In genomic region chr14:116632181-116632580, GRCm38 (mm10) we compare ENCODE assay signal across 15 mouse cellular contexts.
DNase-seq lines count a peak whose midpoint lies in the region; ATAC-seq and TF ChIP-seq lines count a peak whose summit lies in the region.
"Had no signal": no experiment of that assay in that cellular context is flagged by ENCODE, and none has a peak within 500 bp of the region (broad histone marks: within the 10 kb centered on the region; RNA-seq: fewer than 3 reads in every experiment).

No protein-coding gene starts in this region.

- DNase-seq in adrenal gland, postnatal 10 days = peak; percentile 11
- no peak for DNase-seq in adrenal gland, adult 18-20 months (ENCODE audit: low spot score in 2 of 2)
- DNase-seq in lung, embryonic 14.5 days = peak; percentile 76
- no peak for DNase-seq in lung, adult 2 months
- peak; percentile 26 to 41 for DNase-seq in left cerebral cortex, postnatal 10 days (ENCODE audit: extremely low spot score in 1 of 2, low spot score in 2 of 2)
- peak; percentile 44 for DNase-seq in testis, postnatal 10 days (ENCODE audit: low spot score)
- DNase-seq in hindbrain, postnatal 0 days (ENCODE audit: low spot score) = no peak
- DNase-seq in cerebellum, postnatal 25 days = no peak
- DNase-seq: thymus, postnatal 36 days had no signal

- ATAC-seq in lung, embryonic 14.5 days (ENCODE audit: insufficient read depth) = no peak
- ATAC-seq in hindbrain, postnatal 0 days = no peak
- ATAC-seq: liver, embryonic 12.5 days had no signal

- H3K4me3 ChIP-seq in lung, embryonic 14.5 days (ENCODE audit: low read depth, low read length) = no peak overlapping the region
- H3K4me3 ChIP-seq in lung, adult 2 months (replicated peaks; ENCODE audit: extremely low read depth, low read depth, low read length) = no peak overlapping the region
- no peak overlapping the region for H3K4me3 ChIP-seq in hindbrain, postnatal 0 days (ENCODE audit: low read length)
- H3K4me3 ChIP-seq: embryonic facial prominence, embryonic 13.5 days; heart, embryonic 12.5 days; liver, embryonic 12.5 days; neural tube, embryonic 13.5 days had no signal

- H3K4me2 ChIP-seq in lung, embryonic 14.5 days = no peak overlapping the region
- no peak overlapping the region for H3K4me2 ChIP-seq in hindbrain, postnatal 0 days (ENCODE audit: low read depth, low read length)
- H3K4me2 ChIP-seq: embryonic facial prominence, embryonic 13.5 days; heart, embryonic 12.5 days; liver, embryonic 12.5 days; neural tube, embryonic 13.5 days had no signal

- intact Hi-C loops in left cerebral cortex, postnatal 10 days (cut with DNase I) = no loop called here

- no peaks in the 10 kb centered on the region for H3K27me3 ChIP-seq in lung, embryonic 14.5 days (ENCODE audit: insufficient read depth, low read length)
- H3K27me3 ChIP-seq in hindbrain, postnatal 0 days (ENCODE audit: insufficient read depth, low read length) = no peaks in the 10 kb centered on the region
- H3K27me3 ChIP-seq: embryonic facial prominence, embryonic 13.5 days; heart, embryonic 12.5 days; liver, embryonic 12.5 days; neural tube, embryonic 13.5 days had no signal

- WGBS in lung, embryonic 14.5 days = 27% methylated on average over 2 of the region's 2 CpGs
- WGBS in lung, adult 2 months = 42% methylated on average over 2 of the region's 2 CpGs
- WGBS in hindbrain, postnatal 0 days = 76% methylated on average over 2 of the region's 2 CpGs

- no peak for TF ChIP-seq CTCF in lung, embryonic 14.5 days (IDR thresholded peaks at IDR 0.05; ENCODE audit: low read depth)
- TF ChIP-seq CTCF in lung, adult 2 months (IDR thresholded peaks at IDR 0.05; ENCODE audit: insufficient read depth, low read length) = no peak
- TF ChIP-seq CTCF in hindbrain, postnatal 0 days (IDR thresholded peaks at IDR 0.05; ENCODE audit: low read depth) = no peak

- H3K9me3 ChIP-seq in lung, embryonic 14.5 days (ENCODE audit: low read depth, low read length) = no peaks in the 10 kb centered on the region
- no peaks in the 10 kb centered on the region for H3K9me3 ChIP-seq in hindbrain, postnatal 0 days (ENCODE audit: low read length)
- H3K9me3 ChIP-seq: embryonic facial prominence, embryonic 13.5 days; heart, embryonic 12.5 days; liver, embryonic 12.5 days; neural tube, embryonic 13.5 days had no signal

- TF ChIP-seq POLR2A in lung, adult 2 months (IDR thresholded peaks at IDR 0.05; ENCODE audit: borderline replicate concordance, extremely low read depth, low read depth, low read length) = no peak

- no peaks in the 10 kb centered on the region for H3K4me1 ChIP-seq in lung, embryonic 14.5 days (ENCODE audit: insufficient read depth)
- no peaks in the 10 kb centered on the region for H3K4me1 ChIP-seq in lung, adult 2 months (ENCODE audit: control insufficient read depth, insufficient read depth, low read length)
- H3K4me1 ChIP-seq in hindbrain, postnatal 0 days (ENCODE audit: insufficient read depth, low read length) = no peaks in the 10 kb centered on the region
- H3K4me1 ChIP-seq: embryonic facial prominence, embryonic 13.5 days; liver, embryonic 12.5 days; neural tube, embryonic 13.5 days had no signal

- H3K36me3 ChIP-seq in lung, embryonic 14.5 days (ENCODE audit: insufficient read depth) = no peaks in the 10 kb centered on the region
- H3K36me3 ChIP-seq in hindbrain, postnatal 0 days (ENCODE audit: insufficient read depth, low read length) = no peaks in the 10 kb centered on the region
- H3K36me3 ChIP-seq: embryonic facial prominence, embryonic 13.5 days; heart, embryonic 12.5 days; liver, embryonic 12.5 days; neural tube, embryonic 13.5 days had no signal

- H3K27ac ChIP-seq in lung, embryonic 14.5 days (ENCODE audit: low read depth) = no peak overlapping the region
- H3K27ac ChIP-seq in hindbrain, postnatal 0 days = no peak overlapping the region
- H3K27ac ChIP-seq: embryonic facial prominence, embryonic 13.5 days; kidney, postnatal 0 days; liver, embryonic 12.5 days; macrophage; neural tube, embryonic 13.5 days had no signal

- H3K9ac ChIP-seq in lung, embryonic 14.5 days = no peak overlapping the region
- no peak overlapping the region for H3K9ac ChIP-seq in hindbrain, postnatal 0 days (replicated peaks; ENCODE audit: low read length)
- H3K9ac ChIP-seq: embryonic facial prominence, embryonic 13.5 days; heart, embryonic 12.5 days; liver, embryonic 12.5 days; neural tube, embryonic 13.5 days had no signal

Comparison
In these comparisons a context has a peak if more than half of its experiments do, and no peak if none do; other contexts are left out.
1. DNase-seq: peak in adrenal gland, postnatal 10 days (single experiment), lung, embryonic 14.5 days (single experiment), left cerebral cortex, postnatal 10 days (2 of 2) and testis, postnatal 10 days (single experiment); none in adrenal gland, adult 18-20 months (0 of 2), lung, adult 2 months (single experiment), hindbrain, postnatal 0 days (single experiment) and cerebellum, postnatal 25 days (0 of 2).